Mouse (Mus musculus) bone marrow macrophage, adult 2 months (primary cell): Measurements from ENCODE around the gene Arhgef28.

Experiments
- CTCF ChIP-seq: IDR thresholded peaks from 2 replicates; pipeline ENCODE4 v1.5.1; 2012; ENCODE audit warnings: low read depth, mild to moderate bottlenecking, low read length, moderate library complexity
- POLR2A ChIP-seq: IDR thresholded peaks from 2 replicates; pipeline ENCODE4 v1.6.1; 2012; ENCODE audit warnings: mild to moderate bottlenecking, low read depth, low read length, borderline replicate concordance

- no peak for TF ChIP-seq POLR2A
- no peak for TF ChIP-seq CTCF
These were observed 305.9 kb downstream of the Arhgef28 start for GRCm38 (mm10) chr13:97900380-97900758.
